Mouse (Mus musculus): Measurements from ENCODE around the gene Elmod3.

DNA sequence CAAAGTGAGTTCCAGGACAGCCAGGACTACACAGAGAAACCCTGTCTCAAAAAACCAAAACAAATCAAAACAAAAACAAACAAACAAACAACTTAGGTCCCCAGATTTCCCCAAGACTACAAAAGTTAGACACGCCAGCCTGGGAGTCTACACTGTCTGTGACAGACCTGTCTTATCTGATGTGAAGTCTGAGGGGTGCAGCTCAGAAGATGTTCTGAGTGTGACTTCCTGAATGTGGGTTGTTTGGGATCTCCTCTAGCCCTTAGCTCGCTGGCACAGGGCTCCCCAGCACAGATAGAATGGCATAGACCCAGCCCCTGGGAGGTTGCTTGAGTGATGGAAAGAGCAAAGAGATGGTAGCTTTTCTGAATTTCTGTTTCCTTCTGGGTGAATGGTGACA is 74.1 kb downstream of the Elmod3 start:
- TF ChIP-seq CTCF (IDR thresholded peaks at IDR 0.05; ENCODE audit: borderline replicate concordance, control insufficient read depth, extremely low read depth, insufficient read depth, low read length, poor library complexity) = no peak
- TF ChIP-seq POLR2A (IDR thresholded peaks at IDR 0.05; ENCODE audit: control insufficient read depth, extremely low read depth, insufficient read depth, low read length, poor library complexity) = no peak
